Mouse (Mus musculus): Measurements from ENCODE around the gene Oaz3. TPM values are rescaled to one million over a fixed set of nuclear protein-coding genes. Genes with fewer than 3 reads are reported as not detected.

Gene Oaz3
- total and polyA plus RNA-seq, 3 experiments, result 0.89 to 0.91 TPM; not detected in 1

GRCm38 (mm10) chr3:94477444-94477843, 33.7 kb upstream of the Oaz3 start:
- Histone ChIP-seq H3K9me3 (replicated peaks; ENCODE audit: insufficient read depth, low read length) (no peaks in the 10 kb centered on the region), H3K9ac (ENCODE audit: control insufficient read depth, low read depth, low read length, poor library complexity, severe bottlenecking) (no peak overlapping the region), H3K4me1 (ENCODE audit: control insufficient read depth in 1 of 2, insufficient read depth in 2 of 2, low read length in 2 of 2) (peaks cover 6 to 39% of the 10 kb centered on the region in 2 experiments; a peak in 3 of 4 replicates), H3K4me3 (ENCODE audit: control insufficient read depth in 1 of 2, insufficient read depth in 1 of 2, low read depth in 2 of 2, low read length in 2 of 2) (no peak overlapping the region), H3K79me2 (ENCODE audit: control insufficient read depth, insufficient read depth, low read length, poor library complexity) (no peaks in the 10 kb centered on the region), H3K36me3 (ENCODE audit: control insufficient read depth in 1 of 2, insufficient read depth in 2 of 2, low read length in 2 of 2) (peaks cover 0 to 23% of the 10 kb centered on the region in 2 experiments; a peak in 2 of 4 replicates), H3K27me3 (ENCODE audit: control insufficient read depth in 1 of 2, insufficient read depth in 2 of 2, low read length in 2 of 2) (no peaks in the 10 kb centered on the region), H3K27ac (ENCODE audit: control insufficient read depth, low read depth, low read length) (no peak overlapping the region)
- no peak for DNase-seq (ENCODE audit: low read depth, low spot score)
- TF ChIP-seq E2F4 (IDR thresholded peaks at IDR 0.05; ENCODE audit: borderline replicate concordance, low read depth, low read length) (no peak), CTCF (IDR thresholded peaks at IDR 0.05 in 2 of 3, conservative IDR thresholded peaks at IDR 0.05 in 1 of 3; ENCODE audit: control insufficient read depth in 1 of 3, insufficient read depth in 1 of 3, low read depth in 2 of 3, low read length in 3 of 3, poor library complexity in 1 of 3, severe bottlenecking in 1 of 3) (no peak), MAFK (IDR thresholded peaks at IDR 0.05; ENCODE audit: borderline replicate concordance, low read depth, low read length) (no peak), SMC3 (IDR thresholded peaks at IDR 0.05; ENCODE audit: low read depth, low read length) (no peak), CHD1 (IDR thresholded peaks at IDR 0.05; ENCODE audit: low read depth, low read length) (no peak), RAD21 (IDR thresholded peaks at IDR 0.05; ENCODE audit: low read depth, low read length) (no peak), SIN3A (IDR thresholded peaks at IDR 0.05; ENCODE audit: low read length) (no peak), MEF2A (IDR thresholded peaks at IDR 0.05; ENCODE audit: extremely low read depth, insufficient replicate concordance, low read depth, low read length, poor library complexity, severe bottlenecking) (no peak), EP300 (IDR thresholded peaks at IDR 0.05; ENCODE audit: low read depth in 1 of 2, low read length in 2 of 2) (no peak), NELFE (IDR thresholded peaks at IDR 0.05; ENCODE audit: low read depth, low read length) (no peak), ETS1 (IDR thresholded peaks at IDR 0.05; ENCODE audit: low read depth, low read length) (no peak), GATA1 (IDR thresholded peaks at IDR 0.05; ENCODE audit: low read depth, low read length) (no peak), MYB (IDR thresholded peaks at IDR 0.05; ENCODE audit: low read depth, low read length) (no peak), TBP (IDR thresholded peaks at IDR 0.05; ENCODE audit: low read depth, low read length) (no peak), ZKSCAN1 (IDR thresholded peaks at IDR 0.05; ENCODE audit: low read depth, low read length) (no peak), USF2 (IDR thresholded peaks at IDR 0.05; ENCODE audit: borderline replicate concordance in 1 of 2, insufficient read depth in 1 of 2, low read depth in 1 of 2, low read length in 2 of 2) (no peak), MYC (IDR thresholded peaks at IDR 0.05; ENCODE audit: low read depth, low read length) (no peak)

- Histone ChIP-seq H3K9ac (ENCODE audit: control insufficient read depth, low read depth, low read length, poor library complexity, severe bottlenecking) (no peak overlapping the region), H3K9me3 (replicated peaks; ENCODE audit: insufficient read depth, low read length) (no peaks in the 10 kb centered on the region), H3K27me3 (ENCODE audit: control insufficient read depth in 1 of 2, insufficient read depth in 2 of 2, low read length in 2 of 2) (no peaks in the 10 kb centered on the region), H3K79me2 (ENCODE audit: control insufficient read depth, insufficient read depth, low read length, poor library complexity) (no peaks in the 10 kb centered on the region), H3K36me3 (ENCODE audit: control insufficient read depth in 1 of 2, insufficient read depth in 2 of 2, low read length in 2 of 2) (peaks cover 0 to 19% of the 10 kb centered on the region in 2 experiments; a peak in 2 of 4 replicates), H3K4me1 (ENCODE audit: control insufficient read depth in 1 of 2, insufficient read depth in 2 of 2, low read length in 2 of 2) (peaks cover 3 to 31% of the 10 kb centered on the region in 2 experiments; a peak in 3 of 4 replicates), H3K4me3 (ENCODE audit: control insufficient read depth in 1 of 2, insufficient read depth in 1 of 2, low read depth in 2 of 2, low read length in 2 of 2) (no peak overlapping the region), H3K27ac (ENCODE audit: control insufficient read depth, low read depth, low read length) (no peak overlapping the region)
- DNase-seq (ENCODE audit: low read depth, low spot score), result peak; percentile 50
- no peak for TF ChIP-seq BHLHE40 (IDR thresholded peaks at IDR 0.05; ENCODE audit: borderline replicate concordance, low read depth, low read length)
- TF ChIP-seq KAT2A (conservative IDR thresholded peaks at IDR 0.05; ENCODE audit: low read depth, low read length), result no peak
- TF ChIP-seq EP300 (IDR thresholded peaks at IDR 0.05; ENCODE audit: low read depth in 1 of 2, low read length in 2 of 2), result peak in 1 of 2 experiments; percentile 14; a peak in 1 of 4 replicates
- TF ChIP-seq CTCF (IDR thresholded peaks at IDR 0.05 in 2 of 3, conservative IDR thresholded peaks at IDR 0.05 in 1 of 3; ENCODE audit: control insufficient read depth in 1 of 3, insufficient read depth in 1 of 3, low read depth in 2 of 3, low read length in 3 of 3, poor library complexity in 1 of 3, severe bottlenecking in 1 of 3), result no peak
- no peak for TF ChIP-seq SIN3A (IDR thresholded peaks at IDR 0.05; ENCODE audit: low read length)
- TF ChIP-seq ELF1 (IDR thresholded peaks at IDR 0.05; ENCODE audit: low read depth, low read length), result peak; percentile 41; the same call in 1 of the 2 replicates
- TF ChIP-seq ETS1 (IDR thresholded peaks at IDR 0.05; ENCODE audit: low read depth, low read length), result 0 out of 2 replicates have a peak, but pooled peaks have one; percentile 24
- no peak for TF ChIP-seq TAL1 (IDR thresholded peaks at IDR 0.05; ENCODE audit: low read length)
- no peak for TF ChIP-seq MYC (IDR thresholded peaks at IDR 0.05; ENCODE audit: low read depth, low read length)
- TF ChIP-seq MYB (IDR thresholded peaks at IDR 0.05; ENCODE audit: low read depth, low read length), result no peak
- TF ChIP-seq USF2 (IDR thresholded peaks at IDR 0.05; ENCODE audit: borderline replicate concordance in 1 of 2, insufficient read depth in 1 of 2, low read depth in 1 of 2, low read length in 2 of 2), result no peak
- TF ChIP-seq GATA1 (IDR thresholded peaks at IDR 0.05; ENCODE audit: low read depth, low read length), result peak; percentile 33; the same call in 1 of the 2 replicates
- no peak for TF ChIP-seq POLR2AphosphoS5 (IDR thresholded peaks at IDR 0.05; ENCODE audit: borderline replicate concordance, low read depth, low read length)
- no peak for TF ChIP-seq POLR2A (IDR thresholded peaks at IDR 0.05; ENCODE audit: control insufficient read depth in 1 of 2, insufficient read depth in 1 of 2, low read depth in 1 of 2, low read length in 2 of 2, poor library complexity in 1 of 2)
- TF ChIP-seq RAD21 (IDR thresholded peaks at IDR 0.05; ENCODE audit: low read depth, low read length), result no peak
- TF ChIP-seq TCF12 (IDR thresholded peaks at IDR 0.05; ENCODE audit: low read depth, low read length), result no peak; the same call in 1 of the 2 replicates
- no peak for TF ChIP-seq ZNF384 (IDR thresholded peaks at IDR 0.05; ENCODE audit: low read depth, low read length)
- no peak for TF ChIP-seq NELFE (IDR thresholded peaks at IDR 0.05; ENCODE audit: low read depth, low read length)
- no peak for TF ChIP-seq CHD2 (IDR thresholded peaks at IDR 0.05; ENCODE audit: low read length)
- TF ChIP-seq MXI1 (IDR thresholded peaks at IDR 0.05; ENCODE audit: low read depth, low read length), result no peak
Measured at GRCm38 (mm10) chr3:94476301-94477035, 32.8 kb upstream of the Oaz3 start.

All from MEL (cell line).